Mouse (Mus musculus): ENCODE data around the gene Cacna2d3. TPM values are rescaled to one million over a fixed set of nuclear protein-coding genes. Genes with fewer than 3 reads are reported as not detected.

Gene Cacna2d3
- polyA plus RNA-seq, 1 experiment = not detected

GRCm38 (mm10) chr14:29722386-29723221, 940 bp upstream of the Cacna2d3 start:
- Histone ChIP-seq H3K27ac (ENCODE audit: insufficient read depth, low read depth, low read length) (no peak overlapping the region), H3K4me3 (ENCODE audit: insufficient read depth, low read depth, low read length) (peak overlapping the region; percentile 55), H3K4me1 (ENCODE audit: control insufficient read depth, insufficient read depth, low read length) (peaks cover 23% of the 10 kb centered on the region)
- TF ChIP-seq POLR2A (IDR thresholded peaks at IDR 0.05; ENCODE audit: insufficient read depth, low read depth, low read length) = no peak
- TF ChIP-seq CTCF (IDR thresholded peaks at IDR 0.05; ENCODE audit: insufficient read depth, low read depth, low read length) = no peak
- under 1% methylated on average over 76 of the region's 76 CpGs for WGBS

- TF ChIP-seq POLR2A (IDR thresholded peaks at IDR 0.05; ENCODE audit: insufficient read depth, low read depth, low read length) (no peak), CTCF (IDR thresholded peaks at IDR 0.05; ENCODE audit: insufficient read depth, low read depth, low read length) (no peak)
- no peak overlapping the region for H3K27ac ChIP-seq (ENCODE audit: insufficient read depth, low read depth, low read length)
- 3% methylated on average over 11 of the region's 11 CpGs for WGBS
- H3K4me1 ChIP-seq (ENCODE audit: control insufficient read depth, insufficient read depth, low read length) = peaks cover 23% of the 10 kb centered on the region
- H3K4me3 ChIP-seq (ENCODE audit: insufficient read depth, low read depth, low read length) = peak overlapping the region; percentile 55
Measured at GRCm38 (mm10) chr14:29721131-29721487, 555 bp downstream of the Cacna2d3 start.

- WGBS = 16% methylated on average over 17 of the region's 17 CpGs
- Histone ChIP-seq H3K4me1 (ENCODE audit: control insufficient read depth, insufficient read depth, low read length) (peaks cover 23% of the 10 kb centered on the region), H3K4me3 (ENCODE audit: insufficient read depth, low read depth, low read length) (no peak overlapping the region), H3K27ac (ENCODE audit: insufficient read depth, low read depth, low read length) (no peak overlapping the region)
- TF ChIP-seq POLR2A (IDR thresholded peaks at IDR 0.05; ENCODE audit: insufficient read depth, low read depth, low read length) (no peak), CTCF (IDR thresholded peaks at IDR 0.05; ENCODE audit: insufficient read depth, low read depth, low read length) (no peak)
Measured at GRCm38 (mm10) chr14:29720334-29720911, 1.2 kb downstream of the Cacna2d3 start.

- TF ChIP-seq POLR2A (IDR thresholded peaks at IDR 0.05; ENCODE audit: insufficient read depth, low read depth, low read length) = no peak
- TF ChIP-seq CTCF (IDR thresholded peaks at IDR 0.05; ENCODE audit: insufficient read depth, low read depth, low read length) = no peak
- no peak overlapping the region for H3K4me3 ChIP-seq (ENCODE audit: insufficient read depth, low read depth, low read length)
- no peaks in the 10 kb centered on the region; the same call in 1 of the 2 replicates for H3K4me1 ChIP-seq (ENCODE audit: control insufficient read depth, insufficient read depth, low read length)
- no peak overlapping the region for H3K27ac ChIP-seq (ENCODE audit: insufficient read depth, low read depth, low read length)
- 81% methylated on average over 3 of the region's 3 CpGs for whole genome bisulfite sequencing
Measured at GRCm38 (mm10) chr14:29712621-29713020, 9.0 kb downstream of the Cacna2d3 start.

- 48% methylated on average over 18 of the region's 18 CpGs for WGBS
Measured at GRCm38 (mm10) chr14:29707561-29708335, 13.9 kb downstream of the Cacna2d3 start.

GRCm38 (mm10) chr14:29702762-29703161, 18.9 kb downstream of the Cacna2d3 start:
- TF ChIP-seq POLR2A (IDR thresholded peaks at IDR 0.05; ENCODE audit: insufficient read depth, low read depth, low read length) = no peak
- no peak for TF ChIP-seq CTCF (IDR thresholded peaks at IDR 0.05; ENCODE audit: insufficient read depth, low read depth, low read length)
- no peak overlapping the region for H3K4me3 ChIP-seq (ENCODE audit: insufficient read depth, low read depth, low read length)
- no peak overlapping the region for H3K27ac ChIP-seq (ENCODE audit: insufficient read depth, low read depth, low read length)
- peaks cover 7% of the 10 kb centered on the region for H3K4me1 ChIP-seq (ENCODE audit: control insufficient read depth, insufficient read depth, low read length)
- 55% methylated on average over 5 of the region's 5 CpGs for WGBS

More at GRCm38 (mm10) chr14:29707561-29708335, 13.9 kb downstream of the Cacna2d3 start:
- Histone ChIP-seq H3K4me1 (ENCODE audit: control insufficient read depth, insufficient read depth, low read length) (no peaks in the 10 kb centered on the region; the same call in 1 of the 2 replicates), H3K4me3 (ENCODE audit: insufficient read depth, low read depth, low read length) (no peak overlapping the region), H3K27ac (ENCODE audit: insufficient read depth, low read depth, low read length) (no peak overlapping the region)
- no peak for TF ChIP-seq POLR2A (IDR thresholded peaks at IDR 0.05; ENCODE audit: insufficient read depth, low read depth, low read length)
- no peak for TF ChIP-seq CTCF (IDR thresholded peaks at IDR 0.05; ENCODE audit: insufficient read depth, low read depth, low read length)

- 10% methylated on average over 3 of the region's 3 CpGs for WGBS
- TF ChIP-seq POLR2A (IDR thresholded peaks at IDR 0.05; ENCODE audit: insufficient read depth, low read depth, low read length) = no peak
- TF ChIP-seq CTCF (IDR thresholded peaks at IDR 0.05; ENCODE audit: insufficient read depth, low read depth, low read length) = no peak
- Histone ChIP-seq H3K4me3 (ENCODE audit: insufficient read depth, low read depth, low read length) (no peak overlapping the region), H3K4me1 (ENCODE audit: control insufficient read depth, insufficient read depth, low read length) (peaks cover 10% of the 10 kb centered on the region), H3K27ac (ENCODE audit: insufficient read depth, low read depth, low read length) (no peak overlapping the region)
Measured at GRCm38 (mm10) chr14:29696131-29696530, 25.5 kb downstream of the Cacna2d3 start.

- WGBS = 46% methylated on average over 1 of the region's 1 CpGs
Measured at GRCm38 (mm10) chr14:29672436-29673050, 49.1 kb downstream of the Cacna2d3 start.

More at GRCm38 (mm10) chr14:29672436-29673050, 49.1 kb downstream of the Cacna2d3 start:
- Histone ChIP-seq H3K27ac (ENCODE audit: insufficient read depth, low read depth, low read length) (no peak overlapping the region), H3K4me3 (ENCODE audit: insufficient read depth, low read depth, low read length) (no peak overlapping the region), H3K4me1 (ENCODE audit: control insufficient read depth, insufficient read depth, low read length) (no peaks in the 10 kb centered on the region)
- no peak for TF ChIP-seq CTCF (IDR thresholded peaks at IDR 0.05; ENCODE audit: insufficient read depth, low read depth, low read length)
- no peak for TF ChIP-seq POLR2A (IDR thresholded peaks at IDR 0.05; ENCODE audit: insufficient read depth, low read depth, low read length)

All from olfactory bulb, adult 2 months (tissue).